Mouse (Mus musculus): Measurements from ENCODE around the gene Tmem86b.
"Not testable (repeated sequence)": the region's sequence is repeated elsewhere in the genome, so short reads cannot be mapped to it uniquely, and the experiment has no call there.

Gene Tmem86b

DNA sequence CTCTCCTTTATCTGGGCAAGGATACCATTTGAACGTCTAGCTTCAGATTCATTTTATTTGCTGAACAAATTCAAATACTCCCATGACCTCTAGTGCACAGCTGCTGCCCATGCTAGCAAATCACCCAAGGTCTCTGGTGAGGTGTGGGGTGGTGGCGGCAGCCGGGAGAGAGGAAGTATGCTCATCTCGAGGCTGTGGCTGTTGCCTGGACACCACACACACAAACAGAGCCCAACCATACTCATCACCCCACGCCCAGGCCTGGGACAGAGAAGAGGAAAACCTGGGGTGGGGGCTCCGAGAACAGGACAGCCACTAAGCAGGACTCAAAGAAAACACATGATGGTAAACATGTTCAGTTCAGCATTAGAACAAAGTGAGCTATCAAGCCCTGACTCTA lies 16.1 kb upstream of the Tmem86b start:
- no peak for DNase-seq

DNA sequence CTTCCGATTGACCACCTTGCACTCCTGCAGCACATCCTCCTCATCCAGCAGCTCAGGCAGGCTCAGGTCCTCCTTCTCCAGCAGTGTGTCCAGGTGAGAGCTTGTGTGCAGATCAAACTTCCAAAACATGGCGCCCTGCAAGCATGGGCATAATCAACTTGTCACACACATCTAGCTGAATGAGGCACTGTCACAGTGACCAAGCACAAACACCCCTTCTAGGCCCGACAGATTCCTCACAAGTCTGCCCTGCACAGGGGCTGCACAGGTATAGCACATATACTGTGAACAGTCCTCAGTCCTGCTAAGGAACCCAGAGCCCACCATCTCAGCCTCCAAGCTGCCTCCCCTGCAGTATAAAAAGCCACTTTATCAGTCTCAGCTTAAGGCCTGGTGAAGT lies 15.6 kb upstream of the Tmem86b start:
- no peak for DNase-seq

DNA sequence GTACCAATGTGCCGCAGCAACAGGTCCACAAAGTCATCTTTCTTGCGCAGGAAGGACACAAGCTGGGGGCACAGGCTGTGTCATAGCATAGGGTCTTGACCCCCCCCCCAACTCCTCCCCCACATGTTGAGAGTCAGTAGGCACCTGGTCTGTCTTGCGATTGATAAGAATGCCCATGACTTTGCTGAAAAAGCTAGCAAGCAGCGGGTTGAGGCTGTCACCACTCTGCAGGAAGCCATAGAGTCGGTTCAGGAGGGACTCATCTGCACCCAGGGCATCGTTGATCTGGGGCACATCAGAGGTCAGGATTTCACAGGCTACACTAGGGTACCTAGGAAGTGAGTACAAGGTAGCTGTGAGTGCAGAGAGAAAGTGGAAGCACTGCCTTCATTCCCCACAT lies 12.0 kb upstream of the Tmem86b start:
- no peak for DNase-seq

- no peak for DNase-seq
Observed at GRCm38 (mm10) chr7:4641956-4642355, 10.7 kb upstream of the Tmem86b start.

DNA sequence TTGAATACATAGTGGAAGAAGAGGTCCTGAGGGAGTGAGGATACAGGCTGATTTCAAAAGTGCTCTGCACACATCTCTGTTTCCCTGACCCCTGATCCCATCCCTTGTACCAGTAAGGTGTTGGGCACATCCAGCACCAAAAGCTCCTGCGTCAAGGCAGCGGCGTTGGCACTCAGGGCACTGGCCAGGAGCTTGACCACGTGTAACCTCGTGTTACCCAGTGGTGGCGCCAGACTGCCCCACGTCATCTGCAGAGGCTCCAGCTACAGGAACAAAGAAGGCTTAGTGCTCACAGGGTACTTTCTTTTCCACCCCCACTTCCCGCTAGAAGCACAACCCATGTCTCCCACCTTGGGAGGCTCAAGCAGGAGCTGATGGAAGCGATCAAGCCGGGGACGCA lies 9.9 kb upstream of the Tmem86b start:
- DNase-seq = no peak

DNA sequence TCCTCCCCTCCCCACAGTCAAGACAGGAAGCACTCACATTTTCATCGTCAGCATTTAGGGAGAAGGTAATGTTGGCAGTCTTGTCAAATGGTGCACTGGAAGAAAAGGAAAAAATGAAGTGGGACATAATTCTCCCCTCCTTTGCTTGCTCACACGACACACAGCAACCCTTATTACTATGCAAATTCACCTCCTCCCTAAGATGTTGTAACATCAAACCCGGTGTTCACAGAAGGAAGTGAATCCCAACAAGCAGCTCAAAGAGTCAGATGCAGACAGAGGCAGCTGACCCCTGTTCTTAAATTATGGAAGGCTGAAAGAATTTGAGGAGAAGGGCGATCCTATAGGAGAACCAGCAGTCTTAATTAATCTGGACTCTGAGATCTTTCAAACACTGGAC lies 5.0 kb upstream of the Tmem86b start:
- no peak for DNase-seq

GRCm38 (mm10) chr7:4630198-4630597 lies 1.0 kb downstream of the Tmem86b start:
- DNase-seq = no peak

- DNase-seq = no peak
Observed at GRCm38 (mm10) chr7:4629586-4629985, 1.6 kb downstream of the Tmem86b start.

- no peak for DNase-seq
Observed at GRCm38 (mm10) chr7:4625928-4626327, 5.3 kb downstream of the Tmem86b start.

GRCm38 (mm10) chr7:4624343-4624742 lies 6.9 kb downstream of the Tmem86b start:
- DNase-seq = no peak

- DNase-seq = peak; percentile 51
Observed at GRCm38 (mm10) chr7:4623544-4624189, 7.6 kb downstream of the Tmem86b start.

GRCm38 (mm10) chr7:4619979-4620378 lies 11.2 kb downstream of the Tmem86b start:
- DNase-seq = no peak

- no peak for DNase-seq
Observed at GRCm38 (mm10) chr7:4613740-4614403, 17.4 kb downstream of the Tmem86b start.

- no peak for DNase-seq
Observed at GRCm38 (mm10) chr7:4612956-4613355, 18.3 kb downstream of the Tmem86b start.

DNA sequence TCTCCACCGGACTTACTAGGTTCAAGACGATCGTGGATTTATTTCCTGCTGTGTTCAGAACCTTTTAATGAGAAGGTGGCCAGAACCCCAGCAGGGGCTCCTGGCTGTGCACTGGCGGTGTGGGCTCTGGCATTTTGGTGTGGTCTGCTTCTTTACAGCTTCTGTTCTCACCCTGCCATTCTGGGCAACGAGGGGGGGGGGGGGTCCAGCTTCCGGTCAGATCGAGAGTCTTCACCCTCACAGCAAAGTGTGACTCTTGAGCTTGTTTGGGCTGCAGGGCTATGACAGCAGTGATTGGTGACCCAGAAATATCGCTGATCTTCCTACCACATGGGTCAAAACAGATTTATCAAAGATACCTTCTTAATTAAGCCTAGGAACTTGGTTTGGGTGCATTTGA lies 18.8 kb downstream of the Tmem86b start:
- DNase-seq = no peak

DNA sequence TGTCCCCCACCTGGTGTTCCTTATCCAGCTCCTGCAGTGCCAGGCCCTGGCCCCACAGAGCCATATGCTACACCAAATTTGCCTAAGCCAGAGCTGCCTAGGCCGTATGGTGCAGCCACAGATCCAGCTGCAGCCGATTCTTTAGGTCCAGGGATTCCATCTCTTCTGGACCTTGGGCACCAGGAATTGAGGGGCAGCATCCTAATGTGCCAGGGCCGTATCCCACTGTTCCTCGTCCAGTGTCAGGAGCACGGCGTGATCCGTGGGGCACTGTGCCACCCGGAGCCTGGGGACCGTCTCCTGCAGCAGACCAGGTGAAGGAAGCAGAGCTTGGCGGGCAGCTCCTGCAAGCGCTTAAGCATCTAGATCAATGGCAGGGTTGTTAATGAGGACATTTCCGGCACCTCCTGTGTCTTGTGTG lies 19.3 kb downstream of the Tmem86b start:
- no peak for DNase-seq

DNA sequence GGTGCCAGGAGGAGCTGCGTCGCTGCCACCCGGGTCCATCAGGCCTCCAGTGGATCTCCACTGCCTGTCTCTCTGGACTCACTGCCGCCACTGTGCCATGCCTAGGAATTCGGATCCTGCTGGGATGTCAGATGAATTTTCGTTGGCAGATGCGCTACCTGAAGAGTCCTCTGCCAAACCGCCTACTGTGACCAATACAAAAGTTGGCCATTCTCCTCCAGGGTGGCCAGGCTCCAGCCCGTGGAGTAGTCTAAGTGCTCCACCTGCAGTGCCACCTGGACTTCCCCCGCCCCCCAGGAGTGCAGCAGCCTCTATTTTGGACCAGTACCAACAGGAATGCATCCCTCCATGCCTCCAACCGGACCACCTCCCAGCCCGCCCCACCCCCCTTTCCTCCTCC lies 19.7 kb downstream of the Tmem86b start:
- no peak for DNase-seq

GRCm38 (mm10) chr7:4608002-4608401 lies 23.2 kb downstream of the Tmem86b start:
- no peak for DNase-seq

DNA sequence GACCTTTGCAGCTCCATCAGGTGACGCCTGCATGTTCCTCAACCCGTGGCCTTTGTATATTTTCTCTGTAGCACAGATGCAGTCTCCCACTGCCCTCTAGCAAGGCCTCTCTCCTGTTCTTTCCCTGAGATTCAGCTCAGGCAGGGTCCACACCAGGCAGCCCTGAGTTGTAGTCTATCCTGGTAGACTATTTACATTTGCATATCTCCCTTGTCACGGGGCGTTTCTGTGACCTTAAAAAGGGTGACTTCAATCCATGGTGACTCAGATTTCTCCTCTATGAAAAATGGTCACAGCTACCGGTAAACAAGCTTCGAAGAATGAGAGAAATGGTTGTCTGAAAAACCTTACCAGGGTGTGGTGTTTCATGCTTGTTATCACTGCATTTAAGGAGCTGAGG lies 27.3 kb downstream of the Tmem86b start, which contains the start of gene Ptprh:
Ptprh (minus strand) TSS at position 169 of the 400 bp plus-strand sequence.
- no peak for DNase-seq

- DNase-seq = no peak
Observed at GRCm38 (mm10) chr7:4602969-4603368, 28.3 kb downstream of the Tmem86b start.

GRCm38 (mm10) chr7:4597046-4597445 lies 34.2 kb downstream of the Tmem86b start:
- not testable (repeated sequence) for DNase-seq

- not testable (repeated sequence) for DNase-seq
Observed at GRCm38 (mm10) chr7:4581481-4581880, 49.7 kb downstream of the Tmem86b start.
